16 mouse cellular contexts compared by ENCODE assay signal in the genomic region with DNA sequence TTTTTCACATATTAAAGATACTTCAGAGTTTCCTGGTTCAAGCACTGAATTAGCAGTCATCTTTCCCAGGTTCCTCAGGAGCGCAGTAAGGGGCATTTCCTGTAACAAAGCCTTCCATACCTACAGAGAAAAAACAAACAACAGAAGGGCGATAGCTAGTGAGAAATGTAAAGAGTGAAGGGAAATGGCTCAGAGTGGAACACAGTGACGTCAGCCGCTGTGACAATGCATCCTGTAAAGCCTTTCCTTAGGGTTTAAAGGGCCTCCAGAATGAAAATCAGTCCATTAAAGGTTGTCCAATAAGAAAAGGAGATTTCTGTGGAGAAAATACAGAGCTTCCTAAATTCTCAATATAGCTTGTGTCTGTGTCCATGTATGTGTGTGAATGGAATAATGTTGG.
"Had no signal": no experiment of that assay in that cellular context is flagged by ENCODE, and none has a peak within 500 bp of the region (broad histone marks: within the 10 kb centered on the region; RNA-seq: fewer than 3 reads in every experiment).

No protein-coding gene starts in this region.

- DNase-seq: retina, postnatal 1 day; right cerebral cortex, adult 18-20 months; right cerebral cortex, postnatal 14 days; right cerebral cortex, postnatal 25 days; right cerebral cortex, postnatal 4 days; spleen, adult 18-20 months; thymus, adult 18-20 months; thymus, adult 2 months; thymus, postnatal 14 days; thymus, postnatal 25 days; thymus, postnatal 36 days; thymus, postnatal 4 days had no signal

- H3K27me3 ChIP-seq: neural tube, embryonic 12.5 days; neural tube, embryonic 13.5 days; neural tube, embryonic 15.5 days; stomach, embryonic 15.5 days had no signal

- H3K9me3 ChIP-seq: neural tube, embryonic 12.5 days; neural tube, embryonic 13.5 days; neural tube, embryonic 15.5 days; stomach, embryonic 15.5 days had no signal

- H3K4me3 ChIP-seq: neural tube, embryonic 12.5 days; neural tube, embryonic 13.5 days; neural tube, embryonic 15.5 days; stomach, embryonic 15.5 days had no signal

- H3K4me1 ChIP-seq: neural tube, embryonic 12.5 days; neural tube, embryonic 13.5 days; neural tube, embryonic 15.5 days; stomach, embryonic 15.5 days had no signal

- H3K9ac ChIP-seq: neural tube, embryonic 12.5 days; neural tube, embryonic 13.5 days; neural tube, embryonic 15.5 days; stomach, embryonic 15.5 days had no signal

- H3K4me2 ChIP-seq: neural tube, embryonic 12.5 days; neural tube, embryonic 13.5 days; neural tube, embryonic 15.5 days; stomach, embryonic 15.5 days had no signal

- H3K27ac ChIP-seq: neural tube, embryonic 12.5 days; neural tube, embryonic 13.5 days; neural tube, embryonic 15.5 days; stomach, embryonic 15.5 days had no signal
